Mouse (Mus musculus) cortical plate, adult 2 months (tissue): Measurements from ENCODE around the gene Dctpp1.

ENCODE experiments used
- CTCF ChIP-seq: fragments of 200-500 bp; IDR thresholded peaks from 2 replicates; pipeline ENCODE4 v1.5.1; 2011; ENCODE audit warnings: mild to moderate bottlenecking, control low read depth, low read length; ENCODE audit not compliant: insufficient read depth; ENCODE audit errors: extremely low read depth
- POLR2A ChIP-seq: fragments of 200-500 bp; IDR thresholded peaks from 2 replicates; pipeline ENCODE4 v1.6.1; 2011; ENCODE audit warnings: mild to moderate bottlenecking, low read length, control low read depth; ENCODE audit not compliant: insufficient read depth; ENCODE audit errors: extremely low read depth

GRCm38 (mm10) chr7:127255008-127255407, 5.5 kb downstream of the Dctpp1 start:
- TF ChIP-seq CTCF (no peak), POLR2A (no peak)
